Mouse (Mus musculus) C2C12 (cell line): ENCODE data around the gene Rufy2.

ENCODE experiments used
- CTCF ChIP-seq: IDR thresholded peaks from one replicate; pipeline ENCODE4 v1.5.1; 2011; ENCODE audit not compliant: control insufficient read depth, insufficient read depth, insufficient read length
- MAX ChIP-seq: IDR thresholded peaks from one replicate; pipeline ENCODE4 v1.6.1; 2011; ENCODE audit warnings: mild to moderate bottlenecking, control low read depth
- USF1 ChIP-seq: IDR thresholded peaks from one replicate; pipeline ENCODE4 v1.6.1; 2011; ENCODE audit warnings: low read depth, mild to moderate bottlenecking, control low read depth, moderate library complexity

DNA sequence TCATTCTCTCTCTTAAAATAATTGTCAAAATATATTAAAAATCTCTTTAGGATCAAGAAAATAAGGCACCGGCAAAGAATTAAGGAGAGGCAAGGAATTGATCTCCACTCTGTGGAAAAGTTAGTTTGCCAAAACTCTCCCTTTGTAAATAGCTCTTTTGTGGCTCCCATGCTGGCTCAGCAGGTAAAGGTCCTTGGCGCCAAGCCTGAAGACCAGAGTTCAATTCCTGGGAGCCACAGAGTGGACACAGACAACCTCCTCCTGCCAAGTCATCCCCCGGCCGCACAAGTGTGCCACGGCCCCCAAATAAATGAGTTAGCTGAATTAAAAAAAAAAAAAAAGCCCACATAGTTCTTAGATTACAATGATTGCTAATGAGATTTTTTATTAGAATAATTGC lies 82.7 kb downstream of the Rufy2 start:
- TF ChIP-seq USF1 (no peak), CTCF (no peak), MAX (no peak)
